Mouse (Mus musculus): ENCODE data around the gene Serpina10.
"Not testable (repeated sequence)": the region's sequence is repeated elsewhere in the genome, so short reads cannot be mapped to it uniquely, and the experiment has no call there.

Gene Serpina10

DNA sequence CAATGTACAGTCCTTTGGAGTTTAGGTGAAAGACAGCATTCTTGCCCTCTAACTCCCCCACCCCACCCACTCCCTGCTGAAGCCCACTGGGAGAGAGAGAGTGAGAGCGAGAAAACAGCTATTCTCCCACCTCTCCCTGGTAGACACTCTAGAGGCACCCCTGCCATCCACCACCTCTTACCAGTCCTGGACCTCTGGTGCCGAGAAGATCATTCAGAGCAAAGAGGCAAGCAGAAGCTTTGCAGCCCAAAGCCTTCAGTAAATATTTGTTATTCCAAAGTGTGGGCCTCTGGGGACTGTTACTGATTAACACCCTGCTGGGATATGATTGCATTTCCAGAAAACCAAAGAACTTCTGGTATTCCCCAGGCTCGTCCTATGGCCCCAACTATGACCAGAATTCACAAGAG is at the start of gene Serpina10:
TSS of gene Serpina10 (minus strand) at position 242 of the 410 bp plus-strand sequence.
- CTCF ChIA-PET: no interaction called here

DNA sequence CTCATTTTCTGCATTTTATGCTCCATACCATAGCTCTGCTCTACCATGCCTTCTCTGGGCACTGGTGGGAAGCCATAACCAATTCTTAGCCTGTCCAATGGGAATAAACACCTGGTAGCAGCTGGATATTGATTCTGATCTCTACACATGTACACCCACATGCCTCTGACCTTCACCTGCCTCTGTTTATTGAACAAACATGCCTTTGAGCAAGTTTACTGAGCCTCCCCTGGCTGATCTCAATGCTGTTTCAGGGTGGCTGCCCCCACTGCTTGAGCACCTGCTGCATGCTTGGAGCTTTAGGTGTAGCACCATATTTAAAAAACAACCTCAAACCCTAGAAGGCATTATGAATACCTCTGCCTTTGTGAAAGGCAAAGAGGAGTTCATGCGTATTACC is 48.6 kb upstream of the Serpina10 start:
- CTCF ChIA-PET: not testable (repeated sequence)

- CTCF ChIA-PET: no interaction called here
Measured at GRCm38 (mm10) chr12:103676039-103676438, 44.8 kb upstream of the Serpina10 start, which contains the start of gene Serpina16. Serpina16 (minus strand) TSS chr12:103676139.

GRCm38 (mm10) chr12:103673179-103673578 is 41.9 kb upstream of the Serpina10 start:
- CTCF ChIA-PET: no interaction called here

DNA sequence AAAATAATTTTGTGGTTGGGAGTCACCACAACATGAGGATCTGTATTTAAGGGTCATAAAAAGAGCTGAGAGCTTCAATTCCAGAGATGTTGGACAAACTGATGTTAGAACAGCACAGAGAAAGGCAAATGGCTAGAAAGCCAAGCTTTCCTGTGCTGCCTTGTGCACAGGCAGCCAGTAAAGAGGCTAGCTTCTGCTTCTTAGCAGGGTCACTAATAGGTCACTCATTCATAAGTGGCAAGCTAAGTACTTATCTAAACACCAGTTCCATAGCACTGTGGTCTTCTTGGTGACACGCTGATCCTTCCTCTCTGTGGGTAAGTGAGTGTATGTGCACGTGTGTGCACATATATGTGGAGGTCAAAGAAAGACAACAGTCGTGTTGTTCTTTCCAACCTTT is 40.2 kb upstream of the Serpina10 start:
- CTCF ChIA-PET: no interaction called here

DNA sequence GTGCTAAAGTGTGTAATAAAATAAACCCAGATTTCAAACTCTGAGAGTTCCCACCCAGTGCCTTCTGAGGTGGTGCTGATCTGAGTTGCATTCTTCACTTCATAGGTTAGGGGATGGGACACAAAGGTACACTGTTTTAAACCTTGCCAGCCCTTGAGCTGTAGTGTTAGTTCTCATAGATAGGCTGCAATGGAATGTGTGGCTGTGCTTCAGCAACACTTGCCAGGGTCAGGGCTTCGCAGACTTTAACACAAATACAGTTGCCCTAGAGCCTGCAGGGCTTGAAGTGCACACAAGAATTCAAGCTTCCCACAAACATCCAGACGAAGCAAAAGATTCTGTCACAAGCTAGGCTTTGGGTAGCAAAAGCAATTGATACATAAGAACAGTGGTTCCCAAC is 39.7 kb upstream of the Serpina10 start:
- CTCF ChIA-PET: no interaction called here

- CTCF ChIA-PET: no interaction called here
Measured at GRCm38 (mm10) chr12:103670344-103670743, 39.1 kb upstream of the Serpina10 start.

- CTCF ChIA-PET: no interaction called here
Measured at GRCm38 (mm10) chr12:103665286-103665685, 34.0 kb upstream of the Serpina10 start.

- CTCF ChIA-PET: not testable (repeated sequence)
Measured at GRCm38 (mm10) chr12:103662053-103662452, 30.8 kb upstream of the Serpina10 start.

DNA sequence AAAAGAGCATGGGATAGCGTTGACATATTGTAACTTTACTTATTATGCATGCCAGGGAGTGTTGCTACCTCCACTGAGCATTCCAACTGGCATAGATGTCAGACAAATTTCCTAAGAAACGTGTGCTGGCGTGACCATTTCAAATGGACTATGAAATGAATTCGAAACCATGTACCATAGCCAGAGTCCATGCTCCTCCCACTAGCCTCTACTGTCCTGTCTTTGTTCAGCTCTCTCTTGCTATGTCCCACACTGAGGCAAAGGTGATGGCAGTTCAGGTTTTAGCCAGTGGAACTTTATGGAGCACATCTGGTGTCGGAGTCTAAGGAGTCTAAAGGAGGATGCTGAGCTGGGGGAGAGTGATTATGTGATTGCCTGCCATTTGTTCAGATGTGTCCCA is 28.8 kb upstream of the Serpina10 start:
- CTCF ChIA-PET: no interaction called here

GRCm38 (mm10) chr12:103659171-103659570 is 27.9 kb upstream of the Serpina10 start:
- CTCF ChIA-PET: no interaction called here

GRCm38 (mm10) chr12:103657991-103658390 is 26.7 kb upstream of the Serpina10 start:
- CTCF ChIA-PET: no interaction called here

DNA sequence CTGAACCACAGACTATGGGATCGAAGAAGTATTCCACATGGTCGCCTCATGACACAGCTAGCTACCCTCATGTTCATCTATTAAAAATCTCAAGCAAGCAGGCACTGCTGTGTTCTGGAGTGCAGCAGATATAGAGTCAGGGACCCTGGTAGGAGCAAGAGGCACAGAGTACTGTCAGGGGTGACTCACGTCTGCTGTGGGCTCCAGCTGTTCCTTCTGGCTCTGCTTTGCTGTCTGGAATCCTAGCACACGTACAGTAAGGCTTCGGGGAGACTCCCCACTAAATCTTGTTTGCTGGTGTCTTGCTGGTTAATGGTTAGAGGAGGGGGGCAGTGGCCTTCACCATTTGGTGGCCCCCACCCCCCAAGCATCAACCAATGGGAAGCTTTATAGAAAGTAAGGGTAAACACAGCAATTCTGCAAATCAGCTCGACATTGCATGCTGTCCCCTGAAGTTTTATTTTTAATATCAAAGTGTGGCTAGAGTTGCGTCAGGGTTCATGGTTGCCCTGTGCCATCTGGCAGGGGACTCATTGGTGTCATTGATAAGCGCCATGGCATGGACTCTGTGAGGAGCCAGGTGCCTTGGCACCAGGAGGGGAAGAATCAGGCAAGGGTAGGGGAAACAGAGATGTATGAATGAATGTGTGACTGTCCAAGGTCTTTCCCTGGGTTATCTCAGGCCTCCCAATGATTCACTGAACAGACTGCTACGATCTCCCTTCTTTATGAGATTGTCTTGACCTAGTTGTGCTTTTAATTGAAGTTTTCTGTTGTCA is 25.8 kb upstream of the Serpina10 start, which contains the start of gene Serpina6:
TSS of gene Serpina6 (minus strand) at position 365 of the 779 bp plus-strand sequence.
- CTCF ChIA-PET: no interaction called here

- CTCF ChIA-PET: no interaction called here
Measured at GRCm38 (mm10) chr12:103655123-103656044, 24.1 kb upstream of the Serpina10 start.

GRCm38 (mm10) chr12:103653836-103654235 is 22.6 kb upstream of the Serpina10 start:
- CTCF ChIA-PET: no interaction called here

GRCm38 (mm10) chr12:103646314-103646713 is 15.1 kb upstream of the Serpina10 start:
- CTCF ChIA-PET: no interaction called here

DNA sequence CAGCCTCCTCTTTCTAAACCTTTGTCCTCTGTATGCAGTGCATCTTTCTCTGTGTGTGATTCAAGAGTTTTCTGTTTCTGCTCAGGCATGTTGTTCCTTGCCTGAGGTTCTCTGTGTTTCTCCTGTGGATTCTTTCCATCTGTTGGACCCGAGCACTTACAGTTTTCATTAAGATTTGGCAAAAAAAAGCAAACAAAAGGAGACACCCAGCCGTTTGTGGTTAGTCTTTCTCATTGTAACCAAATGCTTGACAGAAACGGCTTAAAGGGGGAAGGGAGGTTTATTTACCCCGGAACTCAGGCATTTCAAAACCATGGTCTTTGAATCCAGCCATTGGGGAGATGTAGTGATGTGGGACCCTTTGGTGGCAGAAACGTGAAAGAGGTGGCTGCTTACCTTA is 13.4 kb upstream of the Serpina10 start:
- CTCF ChIA-PET: interaction anchor here (0.6 kb wide), 1 partner anchor 260 kb away, joined by 4 read pairs; no protein-coding TSS in a partner anchor

GRCm38 (mm10) chr12:103643818-103644217 is 12.6 kb upstream of the Serpina10 start:
- CTCF ChIA-PET: no interaction called here

GRCm38 (mm10) chr12:103643336-103643735 is 12.1 kb upstream of the Serpina10 start:
- CTCF ChIA-PET: no interaction called here

- CTCF ChIA-PET: no interaction called here
Measured at GRCm38 (mm10) chr12:103635846-103636245, 4.6 kb upstream of the Serpina10 start.

GRCm38 (mm10) chr12:103634430-103634829 is 3.2 kb upstream of the Serpina10 start:
- CTCF ChIA-PET: no interaction called here

GRCm38 (mm10) chr12:103616860-103617261 is 14.4 kb downstream of the Serpina10 start:
- CTCF ChIA-PET: no interaction called here

- CTCF ChIA-PET: no interaction called here
Measured at GRCm38 (mm10) chr12:103615734-103616133, 15.5 kb downstream of the Serpina10 start.

Measured in spleen, embryonic (tissue).